ENCODE assay signal across 9 mouse cellular contexts in the genomic region with DNA sequence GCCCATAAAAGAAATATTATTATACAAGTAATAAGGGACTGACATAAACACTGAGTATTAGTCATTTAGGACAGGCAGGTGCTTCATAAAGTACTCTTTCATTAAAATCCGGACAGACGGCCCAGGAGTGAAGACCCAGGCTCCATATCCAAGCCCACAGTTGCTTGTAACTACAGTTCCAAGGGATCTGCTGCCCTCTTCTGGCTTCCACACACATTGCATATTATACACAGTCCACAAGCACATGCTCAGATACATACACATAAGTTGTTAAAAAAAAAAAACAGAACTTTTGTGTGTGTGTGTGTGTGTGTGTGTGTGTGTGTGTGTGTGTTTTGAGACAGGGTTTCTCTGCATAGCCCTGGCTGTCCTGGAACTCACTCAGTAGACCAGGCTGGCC. TPM values are rescaled to one million over a fixed set of nuclear protein-coding genes. Genes with fewer than 3 reads are reported as not detected.
DNase-seq lines count a peak whose midpoint lies in the region; ATAC-seq and TF ChIP-seq lines count a peak whose summit lies in the region.
"Had no signal": no experiment of that assay in that cellular context is flagged by ENCODE, and none has a peak within 500 bp of the region (broad histone marks: within the 10 kb centered on the region; RNA-seq: fewer than 3 reads in every experiment).

No protein-coding gene starts in this region.

- H3K27me3 ChIP-seq in hindbrain, postnatal 0 days (ENCODE audit: insufficient read depth, low read length) = no peaks in the 10 kb centered on the region
- no peaks in the 10 kb centered on the region for H3K27me3 ChIP-seq in hindbrain, embryonic 14.5 days (ENCODE audit: control insufficient read depth, insufficient read depth, low read length)
- H3K27me3 ChIP-seq in forebrain, embryonic 16.5 days (replicated peaks; ENCODE audit: control insufficient read depth, insufficient read depth, low read length) = no peaks in the 10 kb centered on the region
- no peaks in the 10 kb centered on the region for H3K27me3 ChIP-seq in forebrain, embryonic 13.5 days
- H3K27me3 ChIP-seq: limb, embryonic 15.5 days had no signal

- TF ChIP-seq CTCF in hindbrain, postnatal 0 days (IDR thresholded peaks at IDR 0.05; ENCODE audit: low read depth) = peak; percentile 47
- TF ChIP-seq CTCF in lung, adult 2 months (IDR thresholded peaks at IDR 0.05; ENCODE audit: insufficient read depth, low read length) = 0 out of 2 replicates have a peak, but pooled peaks have one; percentile 3

- no peaks in the 10 kb centered on the region for H3K4me1 ChIP-seq in hindbrain, postnatal 0 days (ENCODE audit: insufficient read depth, low read length)
- H3K4me1 ChIP-seq in hindbrain, embryonic 14.5 days (replicated peaks; ENCODE audit: control insufficient read depth, insufficient read depth, low read length) = no peaks in the 10 kb centered on the region
- no peaks in the 10 kb centered on the region; the same call in 1 of the 2 replicates for H3K4me1 ChIP-seq in lung, adult 2 months (ENCODE audit: control insufficient read depth, insufficient read depth, low read length)
- H3K4me1 ChIP-seq in forebrain, embryonic 16.5 days (replicated peaks; ENCODE audit: control insufficient read depth, insufficient read depth, low read length) = no peaks in the 10 kb centered on the region
- H3K4me1 ChIP-seq in forebrain, embryonic 13.5 days = no peaks in the 10 kb centered on the region
- H3K4me1 ChIP-seq: limb, embryonic 15.5 days had no signal

- ATAC-seq in hindbrain, postnatal 0 days = no peak
- ATAC-seq in hindbrain, embryonic 14.5 days (ENCODE audit: low FRiP score) = no peak
- no peak for ATAC-seq in forebrain, embryonic 16.5 days
- no peak for ATAC-seq in forebrain, embryonic 13.5 days

- TF ChIP-seq POLR2A in lung, adult 2 months (IDR thresholded peaks at IDR 0.05; ENCODE audit: borderline replicate concordance, extremely low read depth, low read depth, low read length) = no peak

- H3K4me2 ChIP-seq in hindbrain, postnatal 0 days (ENCODE audit: low read depth, low read length) = no peak overlapping the region
- H3K4me2 ChIP-seq in hindbrain, embryonic 14.5 days (replicated peaks) = no peak overlapping the region
- H3K4me2 ChIP-seq in forebrain, embryonic 16.5 days (ENCODE audit: low read length) = no peak overlapping the region
- H3K4me2 ChIP-seq in forebrain, embryonic 13.5 days = no peak overlapping the region
- H3K4me2 ChIP-seq: limb, embryonic 15.5 days had no signal

- peak; percentile 24 for DNase-seq in hindbrain, postnatal 0 days (ENCODE audit: low spot score)
- no peak for DNase-seq in hindbrain, embryonic 14.5 days (ENCODE audit: low spot score)
- DNase-seq in ES-CJ7 (ENCODE audit: low read depth, low spot score) = peak; percentile 89
- peak; percentile 24 for DNase-seq in c-Kit-positive CD71-negative TER-119-negative erythroid progenitor cells, embryonic 14.5 days (ENCODE audit: low read depth)
- DNase-seq in lung, adult 2 months = no peak
- peak; percentile 61 for DNase-seq in thymus, postnatal 25 days

- 92% methylated on average over 2 of the region's 2 CpGs for WGBS in hindbrain, postnatal 0 days
- WGBS in hindbrain, embryonic 14.5 days = 87% methylated on average over 2 of the region's 2 CpGs
- WGBS in lung, adult 2 months = 91% methylated on average over 2 of the region's 2 CpGs
- WGBS in forebrain, embryonic 16.5 days = 95% methylated on average over 2 of the region's 2 CpGs
- 89% methylated on average over 2 of the region's 2 CpGs for WGBS in forebrain, embryonic 13.5 days

- no peak overlapping the region for H3K4me3 ChIP-seq in hindbrain, postnatal 0 days (ENCODE audit: low read length)
- no peak overlapping the region for H3K4me3 ChIP-seq in hindbrain, embryonic 14.5 days (replicated peaks; ENCODE audit: low read length)
- no peak overlapping the region for H3K4me3 ChIP-seq in lung, adult 2 months (replicated peaks; ENCODE audit: extremely low read depth, low read depth, low read length)
- no peak overlapping the region for H3K4me3 ChIP-seq in forebrain, embryonic 16.5 days (replicated peaks; ENCODE audit: low read length)
- no peak overlapping the region for H3K4me3 ChIP-seq in forebrain, embryonic 13.5 days
- H3K4me3 ChIP-seq: limb, embryonic 15.5 days had no signal

- no peak overlapping the region for H3K9ac ChIP-seq in hindbrain, postnatal 0 days (replicated peaks; ENCODE audit: low read length)
- no peak overlapping the region for H3K9ac ChIP-seq in hindbrain, embryonic 14.5 days
- no peak overlapping the region for H3K9ac ChIP-seq in forebrain, embryonic 16.5 days (replicated peaks; ENCODE audit: low read depth, low read length)
- H3K9ac ChIP-seq in forebrain, embryonic 13.5 days = no peak overlapping the region
- H3K9ac ChIP-seq: limb, embryonic 15.5 days had no signal

- H3K27ac ChIP-seq in hindbrain, postnatal 0 days = no peak overlapping the region
- no peak overlapping the region for H3K27ac ChIP-seq in hindbrain, embryonic 14.5 days
- no peak overlapping the region for H3K27ac ChIP-seq in forebrain, embryonic 16.5 days (ENCODE audit: low read length)
- no peak overlapping the region for H3K27ac ChIP-seq in forebrain, embryonic 13.5 days
- H3K27ac ChIP-seq: limb, embryonic 15.5 days had no signal

- peaks cover 2% of the 10 kb centered on the region; the same call in 1 of the 2 replicates for H3K36me3 ChIP-seq in hindbrain, postnatal 0 days (ENCODE audit: insufficient read depth, low read length)
- peaks cover 26% of the 10 kb centered on the region; the same call in 1 of the 2 replicates for H3K36me3 ChIP-seq in hindbrain, embryonic 14.5 days (replicated peaks; ENCODE audit: control insufficient read depth, insufficient read depth)
- peaks cover 5% of the 10 kb centered on the region for H3K36me3 ChIP-seq in forebrain, embryonic 16.5 days (ENCODE audit: control insufficient read depth, insufficient read depth)
- peaks cover 23% of the 10 kb centered on the region for H3K36me3 ChIP-seq in forebrain, embryonic 13.5 days (ENCODE audit: poor library complexity, severe bottlenecking)

- H3K9me3 ChIP-seq in hindbrain, postnatal 0 days (ENCODE audit: low read length) = no peaks in the 10 kb centered on the region
- H3K9me3 ChIP-seq in hindbrain, embryonic 14.5 days (ENCODE audit: control insufficient read depth, low read length) = no peaks in the 10 kb centered on the region
- no peaks in the 10 kb centered on the region for H3K9me3 ChIP-seq in forebrain, embryonic 16.5 days (ENCODE audit: control insufficient read depth, low read length)
- H3K9me3 ChIP-seq in forebrain, embryonic 13.5 days (replicated peaks) = no peaks in the 10 kb centered on the region
- H3K9me3 ChIP-seq: limb, embryonic 15.5 days had no signal

RNA-seq across cellular contexts. Expression of gene Raph1, which starts 32.0 kb away (rescaled TPM):
- 30.2 and 31.0 TPM in 2 replicates for total RNA-seq in hindbrain, postnatal 0 days (2014; rRNA removed)
- 18.1 and 18.7 TPM in 2 replicates for polyA plus RNA-seq in hindbrain, postnatal 0 days (2015; fragmentation: Nextera tagmentation; extraction: Ambion mirVana)
- polyA plus RNA-seq in hindbrain, embryonic 14.5 days (2014; fragmentation: Nextera tagmentation; extraction: Ambion mirVana) = 34.9 and 36.7 TPM in 2 replicates
- 14.1 and 16.4 TPM in 2 replicates for polyA plus RNA-seq in lung, adult 2 months (2012; rRNA removed)
- polyA plus RNA-seq in forebrain, embryonic 16.5 days (2015; fragmentation: Nextera tagmentation; extraction: Ambion mirVana) = 18.9 and 21.8 TPM in 2 replicates
- polyA plus RNA-seq in forebrain, embryonic 13.5 days (2015; fragmentation: Nextera tagmentation; extraction: Ambion mirVana) = 20.7 and 22.7 TPM in 2 replicates

Comparison
In these comparisons a context has a peak if more than half of its experiments do, and no peak if none do; other contexts are left out.
1. DNase-seq: peak in hindbrain, postnatal 0 days (single experiment), ES-CJ7 (single experiment), c-Kit-positive CD71-negative TER-119-negative erythroid progenitor cells, embryonic 14.5 days (single experiment) and thymus, postnatal 25 days (single experiment); none in hindbrain, embryonic 14.5 days (single experiment) and lung, adult 2 months (single experiment).